Mouse (Mus musculus): ENCODE data around the gene Olfr1425. TPM values are rescaled to one million over a fixed set of nuclear protein-coding genes. Genes with fewer than 3 reads are reported as not detected.
"Not testable (repeated sequence)": the region's sequence is repeated elsewhere in the genome, so short reads cannot be mapped to it uniquely, and the experiment has no call there.

The Olfr1425 gene
- total RNA-seq (2021), result not detected
- long read RNA-seq, experiment 1, result 0 reads
- long read RNA-seq, experiment 2, result 0 reads

DNA sequence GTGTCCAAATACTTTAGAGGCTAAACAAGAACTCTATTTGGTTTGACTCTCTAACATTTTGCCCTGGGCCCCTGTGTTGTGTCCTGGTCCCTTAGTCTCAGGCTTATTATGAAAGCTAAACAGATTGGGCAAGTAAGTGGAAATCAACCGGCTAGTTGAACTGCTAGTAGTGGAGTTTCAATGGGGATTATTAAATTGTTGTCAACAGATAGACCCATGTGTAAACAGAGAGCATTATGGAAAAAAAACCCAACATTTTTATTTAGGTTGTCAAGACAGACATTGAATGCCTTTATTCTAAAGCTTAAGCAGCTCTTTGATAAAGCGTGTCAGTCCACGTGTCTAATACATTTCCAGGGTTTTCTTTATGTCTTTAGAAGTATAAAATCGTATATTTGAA lies at the start of gene Olfr1425:
Olfr1425 (minus strand) TSS at position 101 of the 400 bp plus-strand sequence.
- DNase-seq, result not testable (repeated sequence)

DNA sequence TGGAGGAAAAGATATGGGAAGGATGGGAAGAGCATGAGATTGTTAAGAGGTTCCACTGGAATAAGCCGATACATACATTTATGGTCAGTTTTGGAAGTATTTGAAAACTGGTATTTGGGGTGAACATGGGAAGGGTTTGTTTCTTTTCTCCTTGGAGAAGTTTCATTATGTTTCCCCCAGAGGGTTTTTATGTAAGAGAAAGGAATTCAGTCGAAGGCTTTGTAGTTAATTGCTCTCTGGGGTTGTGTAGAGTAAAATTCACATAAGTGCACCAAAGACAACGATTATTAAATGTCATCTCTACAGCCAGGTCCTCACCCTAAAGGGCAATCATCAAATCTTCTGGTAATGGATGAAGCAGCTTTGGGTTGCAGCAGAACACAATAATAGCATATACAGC lies 45.6 kb upstream of the Olfr1425 start, which contains the start of gene Olfr76:
Olfr76 (minus strand) TSS at position 101 of the 400 bp plus-strand sequence.
- no peak for DNase-seq

DNA sequence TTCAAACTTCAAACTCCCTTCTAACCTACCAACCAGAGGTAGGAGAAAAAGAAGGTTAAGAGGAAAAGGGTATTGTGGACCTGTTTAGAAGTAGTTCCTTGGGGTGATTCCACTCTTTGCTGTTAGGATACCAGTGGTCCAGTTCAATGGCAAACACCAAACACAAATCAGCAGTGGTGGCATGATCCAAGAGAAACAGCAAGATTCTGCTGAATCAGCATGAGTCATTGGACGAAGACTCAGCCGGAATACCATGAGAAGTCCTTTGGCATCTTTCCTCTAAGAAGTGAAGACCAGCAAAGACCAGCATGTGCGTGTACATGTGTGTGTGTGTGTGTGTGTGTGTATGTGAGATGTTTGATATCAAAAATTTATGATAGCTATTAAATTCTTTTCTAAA lies 38.9 kb upstream of the Olfr1425 start:
- no peak for DNase-seq

GRCm38 (mm10) chr19:12115797-12116196 lies 38.3 kb upstream of the Olfr1425 start, which contains the start of gene Olfr1428:
Olfr1428 (minus strand) TSS chr19:12115897.
- no peak for DNase-seq

DNA sequence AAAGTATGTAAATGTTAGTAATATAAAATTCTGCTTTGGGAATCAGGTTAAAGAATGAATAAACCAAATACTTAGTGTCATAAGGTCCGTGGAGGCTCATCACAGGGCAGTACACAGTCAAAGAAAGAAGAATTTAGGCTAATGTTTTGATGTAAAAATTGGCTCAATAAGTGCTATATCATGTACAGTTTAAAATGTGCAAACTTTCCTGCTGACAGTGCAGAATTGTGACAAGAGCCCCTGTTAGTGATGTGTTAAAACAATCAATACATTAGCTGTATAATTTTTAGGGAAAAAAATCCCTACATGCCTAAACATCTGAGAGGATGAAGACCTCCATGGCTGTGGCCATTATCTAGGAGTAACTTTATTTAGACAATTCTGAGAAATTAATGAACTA lies 36.3 kb upstream of the Olfr1425 start:
- DNase-seq, result no peak

GRCm38 (mm10) chr19:12104541-12104940 lies 27.0 kb upstream of the Olfr1425 start:
- no peak for DNase-seq

- no peak for DNase-seq
Measured at GRCm38 (mm10) chr19:12103234-12103633, 25.7 kb upstream of the Olfr1425 start, which contains the start of gene Olfr1427. Olfr1427 (minus strand) TSS chr19:12103334.

DNA sequence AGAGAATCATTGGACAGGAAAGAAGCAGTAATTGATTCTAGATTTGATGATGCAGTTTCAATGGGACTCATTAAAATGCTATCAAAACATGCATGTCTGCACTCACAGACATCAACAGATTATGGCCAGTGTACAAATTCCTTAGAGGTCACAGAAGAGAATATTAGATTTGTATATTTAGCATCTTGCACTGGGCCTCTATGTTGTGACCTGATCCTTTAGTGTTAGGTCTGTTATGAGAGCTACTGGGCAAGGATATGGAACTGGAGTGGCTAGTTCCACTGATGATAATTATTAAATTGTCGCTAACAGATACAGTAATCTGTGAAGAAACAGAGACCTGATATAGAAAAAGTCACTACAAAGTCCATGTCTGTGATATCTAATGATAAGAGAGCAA lies 14.4 kb upstream of the Olfr1425 start, which contains the start of gene Olfr1426:
Olfr1426 (minus strand) TSS at position 101 of the 400 bp plus-strand sequence.
- no peak for DNase-seq

GRCm38 (mm10) chr19:12069546-12069945 lies 8.0 kb downstream of the Olfr1425 start:
- not testable (repeated sequence) for DNase-seq

DNA sequence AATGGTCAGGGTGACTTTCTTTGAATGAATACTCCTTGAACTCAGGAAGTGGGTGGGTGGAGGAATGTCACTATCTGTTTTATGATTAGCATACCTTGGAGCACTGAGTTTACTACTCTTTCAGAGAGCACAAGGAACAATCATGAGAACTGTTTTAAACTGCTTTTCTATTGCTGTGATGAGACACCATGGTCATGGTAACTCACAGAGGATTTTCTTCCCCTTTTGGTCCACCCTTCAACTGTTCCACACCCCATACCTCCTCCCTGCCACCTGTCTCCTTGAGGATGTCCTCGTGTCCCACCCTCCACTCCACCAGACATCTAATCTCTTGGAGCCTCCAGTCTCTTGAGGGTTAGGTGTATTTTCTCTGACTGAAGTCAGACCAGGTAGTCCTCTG lies 9.7 kb downstream of the Olfr1425 start:
- not testable (repeated sequence) for DNase-seq

DNA sequence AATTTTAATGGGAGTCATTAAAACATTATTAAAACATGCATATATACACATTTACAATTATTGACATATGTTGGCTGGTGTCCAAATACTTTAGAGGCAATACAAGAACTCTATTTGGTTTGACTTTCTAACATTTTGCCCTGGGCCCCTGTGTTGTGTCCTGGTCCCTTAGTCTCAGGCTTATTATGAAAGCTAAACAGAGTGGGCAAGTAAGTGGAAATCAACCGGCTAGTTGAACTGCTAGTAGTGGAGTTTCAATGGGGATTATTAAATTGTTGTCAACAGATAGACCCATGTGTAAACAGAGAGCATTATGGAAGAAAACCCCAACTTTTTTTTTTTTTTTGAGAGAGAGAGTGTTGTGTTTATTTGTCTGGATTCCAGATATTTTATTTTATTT lies 14.9 kb downstream of the Olfr1425 start, which contains the start of gene Olfr1424:
Olfr1424 (minus strand) TSS at position 101 of the 400 bp plus-strand sequence.
- DNase-seq, result not testable (repeated sequence)

- DNase-seq, result no peak
Measured at GRCm38 (mm10) chr19:12043163-12043562, 34.4 kb downstream of the Olfr1425 start.

DNA sequence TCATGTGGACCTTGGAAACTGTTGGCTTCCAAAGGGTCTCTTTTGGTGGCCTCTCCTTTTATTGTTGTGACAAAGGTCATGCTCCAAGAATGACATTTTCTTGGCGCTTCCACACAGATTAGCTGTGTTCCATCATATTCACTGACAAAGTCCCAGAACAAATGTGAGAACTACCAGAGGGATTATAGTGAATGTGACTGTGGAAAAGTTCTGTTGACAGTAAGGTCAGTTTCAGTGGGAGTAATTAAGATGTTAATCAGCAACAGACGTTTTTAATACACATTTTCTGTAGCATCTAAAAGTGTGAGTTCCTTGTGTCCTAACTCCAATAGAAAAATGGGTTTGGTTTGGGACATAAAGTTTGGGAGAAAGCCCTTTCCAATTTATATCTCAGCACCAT lies 36.3 kb downstream of the Olfr1425 start, which contains the start of gene Olfr1423:
Olfr1423 (minus strand) TSS at position 101 of the 400 bp plus-strand sequence.
- no peak for DNase-seq

GRCm38 (mm10) chr19:12037727-12038126 lies 39.8 kb downstream of the Olfr1425 start:
- DNase-seq, result no peak

- DNase-seq, result no peak
Measured at GRCm38 (mm10) chr19:12026606-12027005, 50.9 kb downstream of the Olfr1425 start.

GRCm38 (mm10) chr19:12025333-12025732 lies 52.2 kb downstream of the Olfr1425 start:
- DNase-seq, result no peak

DNA sequence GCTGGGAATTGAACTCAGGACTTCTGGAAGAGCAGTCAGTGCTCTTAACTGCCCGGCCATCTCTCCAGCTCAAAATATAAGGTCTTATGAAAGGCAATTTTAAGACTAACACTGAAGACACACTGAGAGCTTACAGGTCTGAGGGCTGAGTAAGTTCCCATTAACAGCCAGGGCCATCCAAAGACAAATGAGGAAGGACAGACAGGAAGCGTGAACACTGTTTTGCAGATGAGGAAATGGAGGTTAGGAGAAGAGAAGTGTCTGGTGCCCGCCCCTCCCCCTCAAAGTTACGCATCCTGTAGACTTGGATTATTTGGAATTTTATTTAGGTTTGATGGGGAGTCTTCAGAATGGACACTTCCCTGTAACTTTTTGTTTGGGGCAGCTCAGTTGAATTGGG lies 53.4 kb downstream of the Olfr1425 start:
- DNase-seq, result no peak

Other genes with a start within 250 kb of the Olfr1425 start
- not detected for gene Olfr1417, start 238.5 kb downstream of the Olfr1425 start, total RNA-seq (2021)
- not detected for gene Olfr1418, start 216.7 kb downstream of the Olfr1425 start, total RNA-seq (2021)
- not detected for gene Olfr1419, start 202.6 kb downstream of the Olfr1425 start, total RNA-seq (2021)
- gene Olfr1420, start 191.2 kb downstream of the Olfr1425 start, total RNA-seq (2021), result not detected
- 10 to 100 TPM; 30.5 to 34.7 TPM for gene Patl1, start 165.3 kb downstream of the Olfr1425 start, total RNA-seq (2021)
- 10 to 100 TPM; 60.8 to 65.6 TPM for gene Osbp, start 111.8 kb downstream of the Olfr1425 start, total RNA-seq (2021)
- gene Olfr1423, start 36.4 kb downstream of the Olfr1425 start, total RNA-seq (2021), result not detected
- not detected for gene Olfr1424, start 15.0 kb downstream of the Olfr1425 start, total RNA-seq (2021)
- not detected for gene Olfr1426, start 14.3 kb upstream of the Olfr1425 start, total RNA-seq (2021)
- not detected for gene Olfr1427, start 25.6 kb upstream of the Olfr1425 start, total RNA-seq (2021)
- not detected for gene Olfr1428, start 38.2 kb upstream of the Olfr1425 start, total RNA-seq (2021)
- gene Olfr76, start 45.5 kb upstream of the Olfr1425 start, total RNA-seq (2021), result not detected
- gene Olfr1555-ps1, start 92.4 kb upstream of the Olfr1425 start, total RNA-seq (2021), result not detected
- gene Olfr1431, start 122.9 kb upstream of the Olfr1425 start, total RNA-seq (2021), result not detected
- not detected for gene Olfr1432, start 154.9 kb upstream of the Olfr1425 start, total RNA-seq (2021)
- gene Olfr262, start 163.9 kb upstream of the Olfr1425 start, total RNA-seq (2021), result not detected
- not detected for gene Olfr235, start 183.3 kb upstream of the Olfr1425 start, total RNA-seq (2021)
- gene Olfr1434, start 202.1 kb upstream of the Olfr1425 start, total RNA-seq (2021), result not detected
- not detected for gene Olfr1436, start 221.4 kb upstream of the Olfr1425 start, total RNA-seq (2021)
- gene Olfr1437, start 247.4 kb upstream of the Olfr1425 start, total RNA-seq (2021), result not detected

All from adrenal gland, postnatal 10 days (tissue).